Mouse (Mus musculus) liver, embryonic 14.5 days (tissue): ENCODE results near the gene Iffo1. TPM values are rescaled to one million over a fixed set of nuclear protein-coding genes. Genes with fewer than 3 reads are reported as not detected.

Source experiments
- ATAC-seq: fragments of 200-750 bp; cut with Nextera tagmentation; 2 replicates; pipeline ENCODE4 v1.8.0; 2017; ENCODE audit warnings: moderate number of reproducible peaks, mild to moderate bottlenecking, moderate library complexity; ENCODE audit not compliant: insufficient read depth
- DNase-seq, 3 experiments: peaks; one replicate each; pipeline ENCODE4 v3.0.0-alpha.2; 2012 to 2013; ENCODE audit warnings: low read depth in 3 of 3, low spot score in 3 of 3
- H3K27ac ChIP-seq: fragments of 300-500 bp; sonication (generic); 2 replicates; pipeline ENCODE4 v1.5.1; 2014; ENCODE audit warnings: moderate library complexity, mild to moderate bottlenecking, control low read depth, inconsistent platforms
- H3K27me3 ChIP-seq: fragments of 300-500 bp; sonication (generic); 2 replicates; pipeline ENCODE4 v1.6.1; 2014; ENCODE audit warnings: mild to moderate bottlenecking, low read length, moderate library complexity; ENCODE audit not compliant: control insufficient read depth, insufficient read depth
- H3K36me3 ChIP-seq: fragments of 300-500 bp; sonication (generic); replicated peaks from 2 replicates; pipeline ENCODE4 v1.6.1; 2014; ENCODE audit warnings: low read depth; ENCODE audit not compliant: control insufficient read depth, insufficient read depth
- H3K4me1 ChIP-seq, 2 experiments: fragments of 200-500 bp in 1 of 2; fragments of 300-500 bp in 1 of 2; sonication (generic) in 1 of 2; replicated peaks; 2 replicates each; pipeline ENCODE4 v1.6.1; 2012 to 2014; ENCODE audit warnings: antibody characterized with exemption in 1 of 2, inconsistent platforms in 1 of 2, low read length in 1 of 2; ENCODE audit not compliant: control insufficient read depth in 2 of 2, insufficient read depth in 2 of 2
- H3K4me2 ChIP-seq: fragments of 300-500 bp; sonication (generic); 2 replicates; pipeline ENCODE4 v1.6.1; 2014; ENCODE audit warnings: low read depth, mild to moderate bottlenecking, control low read depth, moderate library complexity
- H3K4me3 ChIP-seq, 2 experiments: fragments of 200-500 bp in 1 of 2; fragments of 300-500 bp in 1 of 2; sonication (generic) in 1 of 2; 2 replicates each; pipeline ENCODE4 v1.5.1; 2012 to 2014; ENCODE audit warnings: low read depth in 2 of 2, low read length in 2 of 2, mild to moderate bottlenecking in 2 of 2, control low read depth in 1 of 2, inconsistent platforms in 1 of 2, moderate library complexity in 1 of 2; ENCODE audit not compliant: insufficient read depth in 1 of 2
- H3K9ac ChIP-seq: fragments of 300-500 bp; sonication (generic); replicated peaks from 2 replicates; pipeline ENCODE4 v1.6.1; 2014; ENCODE audit warnings: mild to moderate bottlenecking, control low read depth, moderate library complexity
- H3K9me3 ChIP-seq: fragments of 300-500 bp; sonication (generic); 2 replicates; pipeline ENCODE4 v1.6.1; 2016; ENCODE audit warnings: low read length, mixed read lengths; ENCODE audit not compliant: control insufficient read depth
- CTCF ChIP-seq: IDR thresholded peaks from 2 replicates; pipeline ENCODE4 v1.5.1; 2016; ENCODE audit warnings: antibody characterized with exemption, low read depth, control low read depth
- EP300 ChIP-seq: IDR thresholded peaks from 2 replicates; pipeline ENCODE4 v1.6.1; 2016; ENCODE audit warnings: antibody characterized with exemption, low read depth
- WGBS: fragments of 180-500 bp; shearing (Covaris S2); extraction: QIAGEN DNeasy Blood & Tissue Kit; methylation state at CpG from one replicate; pipeline ENCODE4 v1.1.7; 2014; ENCODE audit not compliant: insufficient replicate concordance; 5-methylcytosine and 5-hydroxymethylcytosine counted together
- polyA plus RNA-seq, 2 experiments: library from polyadenylated mRNA; depleted of rRNA in 1 of 2; stranded (reverse) in 1 of 2; unstranded in 1 of 2; fragments of >200 nt; fragmentation: Nextera tagmentation in 1 of 2; extraction: Ambion mirVana in 1 of 2; gene quantifications; 2 replicates each; pipeline versions ENCODE4 v1.2.1 to v1.2.3; 2012 to 2014

Gene Iffo1
- polyA plus RNA-seq, 2 experiments = 1.8 to 6.0 TPM

DNA sequence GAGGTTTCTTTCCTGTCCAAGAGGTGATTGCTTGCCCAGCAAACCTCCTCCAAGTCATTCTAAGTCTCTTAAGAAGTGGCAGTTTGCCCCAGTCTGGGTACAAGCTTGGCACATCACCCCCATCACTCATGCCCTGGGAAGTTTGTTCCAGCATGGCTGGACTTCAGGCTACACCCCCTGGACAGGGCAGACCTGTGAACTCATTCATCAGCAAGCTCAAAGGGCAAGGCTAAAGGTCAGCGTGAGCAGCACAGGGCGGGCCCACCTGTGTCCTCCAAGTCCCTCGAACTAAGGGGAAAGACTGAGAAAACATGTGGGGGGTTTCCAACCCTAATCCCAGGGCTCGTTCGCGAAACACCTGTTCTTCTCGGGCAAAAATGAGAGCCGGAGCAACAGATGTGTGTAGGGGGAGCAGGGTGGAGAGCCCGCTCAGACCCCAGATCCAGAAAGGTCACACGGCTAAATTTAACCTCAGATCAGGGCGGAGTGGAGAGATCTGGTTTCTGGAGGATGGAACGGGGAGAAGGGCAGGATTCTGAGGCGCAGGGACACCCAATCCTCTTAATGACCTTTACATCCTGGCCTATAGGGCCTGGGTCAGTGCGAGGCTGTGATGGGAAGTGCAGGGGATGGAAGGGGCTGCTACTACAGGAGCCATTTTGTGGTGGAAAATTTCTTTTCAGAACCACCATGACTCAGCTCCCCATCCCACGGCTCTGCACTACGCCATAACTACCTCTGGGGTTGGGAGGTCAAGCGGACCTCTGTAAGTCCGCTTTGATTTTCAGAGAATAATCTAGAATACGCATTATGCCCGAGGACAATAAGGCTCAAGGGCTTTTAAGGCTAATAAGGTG, 19.0 kb downstream of the Iffo1 start:
- H3K4me3 ChIP-seq = peak overlapping the region; percentile 79 to 93
- WGBS = 7% methylated on average over 20 of the region's 20 CpGs
- no peaks in the 10 kb centered on the region for H3K27me3 ChIP-seq
- H3K4me2 ChIP-seq = peak overlapping the region; percentile 93
- ATAC-seq (no peak), DNase-seq (no peak)
- H3K9ac ChIP-seq = peak overlapping the region; percentile 91
- no peak for TF ChIP-seq EP300
- no peak for TF ChIP-seq CTCF
- H3K4me1 ChIP-seq = peaks cover 22 to 40% of the 10 kb centered on the region in 2 experiments
- peaks cover 31% of the 10 kb centered on the region for H3K36me3 ChIP-seq
- no peaks in the 10 kb centered on the region for H3K9me3 ChIP-seq
- H3K27ac ChIP-seq = peak overlapping the region; percentile 83

DNA sequence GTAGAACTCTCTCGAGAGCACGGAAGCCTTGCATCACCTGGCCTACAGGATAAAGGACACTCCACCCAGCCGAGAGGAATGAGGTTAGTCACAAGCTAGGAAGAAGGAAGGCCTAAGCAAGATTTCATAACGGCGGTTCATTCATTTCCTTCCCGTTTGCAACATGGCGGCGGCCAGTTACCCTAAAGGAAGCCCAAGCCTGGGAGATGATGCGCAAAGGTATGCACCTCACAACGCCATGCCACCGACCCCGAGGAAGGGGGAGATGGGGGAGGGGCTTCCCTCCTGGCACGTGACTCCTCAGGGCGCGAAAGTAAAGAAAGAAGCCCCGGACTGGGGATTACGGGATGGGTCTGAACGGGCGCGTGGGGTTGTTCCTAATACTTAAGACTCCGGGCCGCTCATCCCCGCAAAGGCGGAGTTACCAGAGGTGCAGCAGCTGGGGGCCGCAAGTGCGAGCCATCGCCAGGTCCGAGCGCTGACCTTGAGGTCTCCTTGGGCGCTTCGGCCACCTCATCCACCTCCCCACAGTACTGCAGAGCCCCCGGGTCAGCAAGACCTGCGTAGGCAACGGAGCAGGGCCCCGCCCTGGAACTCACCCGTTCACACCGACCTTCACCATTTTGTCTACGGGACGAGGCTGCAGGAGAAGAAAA, 19.8 kb downstream of the Iffo1 start:
- H3K4me1 ChIP-seq = peaks cover 22 to 39% of the 10 kb centered on the region in 2 experiments

GRCm38 (mm10) chr6:125165328-125165891, 20.4 kb downstream of the Iffo1 start:
- WGBS = under 1% methylated on average over 36 of the region's 36 CpGs

More for the DNA sequence above, 19.8 kb downstream of the Iffo1 start:
- under 1% methylated on average over 39 of the region's 39 CpGs for WGBS
- TF ChIP-seq CTCF (no peak), EP300 (no peak)
- peak overlapping the region; percentile 91 for H3K9ac ChIP-seq
- peaks cover 39% of the 10 kb centered on the region for H3K36me3 ChIP-seq
- H3K4me3 ChIP-seq = peak overlapping the region; percentile 79 to 93
- DNase-seq (no peak), ATAC-seq (peak; percentile 39)
- H3K27me3 ChIP-seq = no peaks in the 10 kb centered on the region
- H3K27ac ChIP-seq = peak overlapping the region; percentile 83
- peak overlapping the region; percentile 93 for H3K4me2 ChIP-seq
- H3K9me3 ChIP-seq = no peaks in the 10 kb centered on the region

GRCm38 (mm10) chr6:125166051-125166751, 21.2 kb downstream of the Iffo1 start, which contains the start of gene Gapdh:
TSS of gene Gapdh (minus strand) at chr6:125166467.
- Histone ChIP-seq H3K27me3 (no peaks in the 10 kb centered on the region), H3K4me1 (peaks cover 16 to 32% of the 10 kb centered on the region in 2 experiments), H3K36me3 (peaks cover 51% of the 10 kb centered on the region), H3K4me3 (peak within 1 kb of the TSS; percentile 79 to 93), H3K27ac (peak within 1 kb of the TSS; percentile 83), H3K9me3 (no peaks in the 10 kb centered on the region), H3K4me2 (peak within 1 kb of the TSS; percentile 93), H3K9ac (peak within 1 kb of the TSS; percentile 91)
- TF ChIP-seq EP300 = no peak
- TF ChIP-seq CTCF = no peak
- under 1% methylated on average over 18 of the region's 18 CpGs for WGBS
- DNase-seq = no peak
- peak; percentile 46 for ATAC-seq

More at GRCm38 (mm10) chr6:125165328-125165891, 20.4 kb downstream of the Iffo1 start:
- peak overlapping the region; percentile 91 for H3K9ac ChIP-seq
- no peaks in the 10 kb centered on the region for H3K9me3 ChIP-seq
- peak overlapping the region; percentile 79 to 93 for H3K4me3 ChIP-seq
- no peaks in the 10 kb centered on the region for H3K27me3 ChIP-seq
- ATAC-seq = peak; percentile 83
- DNase-seq = peak; percentile 90 to 94 (median 91)
- H3K27ac ChIP-seq = peak overlapping the region; percentile 83
- TF ChIP-seq EP300 (no peak), CTCF (0 out of 2 replicates have a peak, but pooled peaks have one; percentile 6)
- H3K36me3 ChIP-seq = peaks cover 44% of the 10 kb centered on the region
- H3K4me2 ChIP-seq = peak overlapping the region; percentile 93
- H3K4me1 ChIP-seq = peaks cover 22 to 38% of the 10 kb centered on the region in 2 experiments
